1 mouse cellular context compared by ENCODE assay signal in the genomic region with DNA sequence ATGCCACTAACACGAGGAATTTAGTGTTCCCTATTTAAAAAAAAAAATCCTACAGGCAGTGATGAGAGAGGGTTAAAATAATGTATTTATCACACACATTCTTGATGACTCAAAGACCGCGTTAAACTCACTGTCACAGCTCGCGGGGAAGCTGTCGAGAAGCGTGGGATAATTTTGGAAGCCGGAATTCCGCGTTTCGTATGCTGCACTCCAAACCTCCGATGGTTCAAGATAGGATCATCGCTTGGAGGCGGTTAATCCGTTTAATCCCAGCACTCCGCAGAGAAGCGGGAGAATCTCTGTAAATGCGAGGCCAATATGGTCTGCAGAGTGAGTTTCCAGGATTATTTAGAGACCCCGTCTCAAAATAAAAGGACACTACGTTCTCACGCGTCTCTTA.
TF ChIP-seq lines count a peak whose summit lies in the region.

No protein-coding gene starts in this region.

TF ChIP-seq in CH12.LX, 34 proteins besides CTCF, POLR2A, EP300 and RAD21:
- TF ChIP-seq SMC3 (IDR thresholded peaks at IDR 0.05; ENCODE audit: low read depth, low read length) (no peak), ZC3H11A (IDR thresholded peaks at IDR 0.05; ENCODE audit: low read depth, low read length) (no peak), GABPA (IDR thresholded peaks at IDR 0.05; ENCODE audit: insufficient replicate concordance, low read depth, low read length) (no peak), TCF12 (IDR thresholded peaks at IDR 0.05; ENCODE audit: low read depth, low read length) (no peak), KAT2A (IDR thresholded peaks at IDR 0.05; ENCODE audit: insufficient replicate concordance, low read length) (no peak), NELFE (IDR thresholded peaks at IDR 0.05; ENCODE audit: low read depth, low read length) (no peak), UBTF (IDR thresholded peaks at IDR 0.05; ENCODE audit: low read depth, low read length) (no peak), JUN (IDR thresholded peaks at IDR 0.05; ENCODE audit: insufficient read depth, low read depth, low read length) (no peak), MAZ (IDR thresholded peaks at IDR 0.05; ENCODE audit: low read depth, low read length) (no peak), JUND (conservative IDR thresholded peaks at IDR 0.05; ENCODE audit: low read depth, low read length) (no peak), CHD2 (IDR thresholded peaks at IDR 0.05; ENCODE audit: low read length) (no peak), MAFK (IDR thresholded peaks at IDR 0.05; ENCODE audit: insufficient replicate concordance, low read length) (no peak), PAX5 (IDR thresholded peaks at IDR 0.05; ENCODE audit: low read length) (no peak)
